Mouse (Mus musculus) bone marrow, adult 2 months (tissue): ENCODE results near the gene Zranb1.

Source experiments
- CTCF ChIP-seq: fragments of 200-500 bp; IDR thresholded peaks from 2 replicates; pipeline ENCODE4 v1.5.1; 2011; ENCODE audit warnings: low read length, control low read depth; ENCODE audit not compliant: control insufficient read depth, insufficient read depth
- POLR2A ChIP-seq: fragments of 200-500 bp; IDR thresholded peaks from 2 replicates; pipeline ENCODE4 v1.6.1; 2011; ENCODE audit warnings: low read depth, mild to moderate bottlenecking, control low read depth, low read length, borderline replicate concordance; ENCODE audit not compliant: control insufficient read depth

DNA sequence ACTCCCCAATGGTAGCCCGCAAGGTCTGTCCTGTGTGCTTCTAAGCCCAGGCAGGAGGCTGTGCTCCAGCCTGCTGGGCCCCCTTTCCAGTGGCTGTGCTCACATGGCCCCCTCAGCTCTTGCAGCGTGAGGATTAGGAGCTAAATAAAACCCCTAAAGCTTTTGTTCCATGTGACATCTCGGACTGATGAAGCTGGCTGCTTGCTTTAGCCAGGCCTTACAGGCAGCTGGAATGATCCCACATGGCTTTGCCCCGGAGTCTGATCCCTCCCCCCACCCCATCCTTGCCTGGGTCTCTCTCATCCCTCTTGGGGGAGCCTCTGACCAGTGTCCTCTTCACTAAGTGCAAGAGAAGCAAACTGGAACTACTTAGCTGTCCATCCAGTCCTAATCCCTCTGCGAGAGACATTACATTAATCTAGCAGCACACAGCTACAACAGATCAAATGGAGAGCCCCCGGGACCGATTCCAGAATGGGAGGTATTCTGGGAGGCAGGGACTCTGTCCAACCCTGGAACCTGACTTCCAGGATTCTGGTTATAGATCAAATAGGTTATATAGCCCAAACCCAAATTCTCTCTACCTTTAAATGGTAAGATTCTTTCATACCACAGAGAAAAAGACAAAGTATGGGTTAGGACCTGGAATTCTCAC lies 84.6 kb downstream of the Zranb1 start:
- TF ChIP-seq POLR2A (no peak), CTCF (no peak)
